Mouse (Mus musculus): ENCODE measurements at regions not wholly inside any gene's neighbourhood (a gene's known extent, or its start where the extent isn't known, plus 50 kb on each side); places are given as distances from the start of the nearest gene placed in this dataset.

GRCm38 (mm10) chr12:71718911-71719310 is 112.0 kb upstream of the Daam1 start:
- DNase-seq (ENCODE audit: low spot score): no peak

GRCm38 (mm10) chr12:71725140-71725539 is 105.7 kb upstream of the Daam1 start:
- DNase-seq (ENCODE audit: low spot score): no peak

GRCm38 (mm10) chr12:71725713-71726336 is 105.1 kb upstream of the Daam1 start:
- DNase-seq (ENCODE audit: low spot score): peak; percentile 50

DNA sequence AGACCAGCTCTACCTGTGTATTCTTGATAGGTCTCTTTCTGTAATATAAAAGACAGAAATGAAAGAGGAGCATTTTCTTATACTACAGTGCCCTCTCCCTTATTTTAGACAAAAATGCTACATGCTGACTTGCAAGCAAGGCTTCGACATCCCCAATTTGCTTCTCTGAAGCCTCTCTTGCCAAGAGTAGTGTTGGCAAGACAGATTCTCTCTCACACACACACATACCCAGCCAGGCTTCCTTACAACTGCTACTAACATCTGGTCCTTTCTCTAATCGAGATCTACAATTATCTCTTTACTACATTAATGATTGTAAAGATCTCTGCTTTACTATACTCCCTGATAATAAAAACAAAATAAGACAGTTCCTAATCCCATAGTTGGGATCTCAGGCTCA is 87.5 kb upstream of the Daam1 start:
- DNase-seq (ENCODE audit: low spot score): no peak

DNA sequence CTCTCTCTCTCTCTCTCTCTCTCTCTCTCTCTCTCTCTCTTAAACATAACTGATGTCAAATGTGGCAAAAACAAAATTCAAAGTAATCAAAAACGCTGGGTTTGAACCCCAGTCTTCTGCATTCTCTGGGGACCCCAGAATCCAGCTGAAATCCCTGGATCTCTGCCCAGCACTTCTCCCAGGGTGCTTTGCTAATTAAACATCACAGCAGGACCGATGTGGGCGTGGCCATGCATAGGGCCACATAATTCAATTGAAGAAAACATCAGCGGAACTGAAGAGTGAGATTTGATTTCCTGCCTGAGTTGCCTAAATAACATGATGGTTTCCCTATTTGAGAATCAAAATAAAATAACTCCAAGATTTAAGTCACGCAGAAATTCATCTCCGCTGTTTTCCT is 84.9 kb upstream of the Daam1 start:
- DNase-seq (ENCODE audit: low spot score): no peak

- DNase-seq (ENCODE audit: low spot score): no peak
These were observed 83.5 kb upstream of the Daam1 start for GRCm38 (mm10) chr12:71747386-71747785.

DNA sequence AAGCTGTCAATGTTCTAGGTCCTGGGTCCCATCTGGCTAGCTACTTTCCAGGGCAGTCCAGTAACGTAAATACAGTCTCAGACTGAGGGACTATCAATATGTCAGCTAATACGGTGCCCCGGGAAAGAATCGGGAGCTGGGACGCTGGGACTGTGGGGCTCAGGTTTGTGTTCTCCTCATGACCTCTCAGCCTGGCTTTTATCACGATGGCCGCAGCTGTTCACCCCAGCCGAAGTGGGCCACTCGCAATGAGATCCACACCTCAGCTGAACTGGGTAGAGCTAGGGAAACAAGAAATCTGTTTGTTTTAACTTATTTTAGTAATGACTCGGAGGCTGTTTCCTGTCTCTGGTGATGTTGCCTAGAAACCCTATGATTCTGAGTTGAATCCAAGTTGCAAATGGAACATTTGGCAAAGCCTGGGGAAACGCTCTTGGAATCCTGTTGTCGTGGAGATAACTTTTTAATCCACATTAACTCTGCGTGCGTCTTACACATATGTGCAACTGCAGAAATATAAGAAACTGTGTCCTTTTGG is 83.0 kb upstream of the Daam1 start:
- DNase-seq (ENCODE audit: low spot score): no peak

- DNase-seq (ENCODE audit: low spot score): peak; percentile 62
These were observed 82.1 kb upstream of the Daam1 start for GRCm38 (mm10) chr12:71748731-71749130.

DNA sequence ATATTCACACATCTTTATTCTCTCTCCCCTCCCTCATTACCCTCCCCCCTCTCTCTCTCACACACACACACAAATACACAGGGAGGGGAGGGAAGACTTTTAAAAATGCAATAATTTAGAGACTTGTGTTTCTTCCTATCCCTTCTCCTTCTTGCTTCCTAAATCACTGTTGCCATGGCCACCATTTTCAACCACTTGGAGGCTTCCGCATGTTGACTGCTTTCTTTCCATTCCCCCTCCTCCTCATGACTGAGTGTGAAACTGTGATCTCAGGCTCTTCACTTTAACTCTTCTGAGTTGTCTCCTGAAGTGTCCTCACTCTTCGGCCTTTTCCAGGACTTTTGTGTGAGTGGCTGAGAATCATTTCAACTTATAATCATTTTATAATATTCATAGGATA is 81.2 kb upstream of the Daam1 start:
- no peak for DNase-seq (ENCODE audit: low spot score)

- DNase-seq (ENCODE audit: low spot score): no peak
These were observed 78.1 kb upstream of the Daam1 start for GRCm38 (mm10) chr12:71752741-71753260.

DNA sequence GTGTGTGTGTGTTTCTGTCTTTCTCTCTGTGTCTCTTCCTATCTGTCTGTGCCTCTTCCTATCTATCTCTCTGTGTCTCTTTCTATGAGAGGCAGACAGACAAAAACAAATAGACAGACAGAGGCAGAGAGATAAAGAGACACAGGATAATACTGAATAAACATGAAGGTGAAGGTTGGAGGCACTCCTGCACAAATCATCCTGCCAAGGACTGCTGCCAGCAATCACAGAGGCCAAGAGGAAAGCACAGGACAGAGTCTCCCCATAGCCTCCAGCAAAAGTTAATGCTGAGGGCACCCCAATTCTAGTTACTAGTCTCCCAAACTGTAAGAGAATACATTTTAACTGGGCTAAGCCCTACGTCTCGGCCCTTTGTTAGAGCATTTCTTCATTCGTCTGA is 77.6 kb upstream of the Daam1 start:
- DNase-seq (ENCODE audit: low spot score): no peak

- DNase-seq (ENCODE audit: low spot score): no peak
These were observed 67.7 kb upstream of the Daam1 start for GRCm38 (mm10) chr12:71763194-71763593.

DNA sequence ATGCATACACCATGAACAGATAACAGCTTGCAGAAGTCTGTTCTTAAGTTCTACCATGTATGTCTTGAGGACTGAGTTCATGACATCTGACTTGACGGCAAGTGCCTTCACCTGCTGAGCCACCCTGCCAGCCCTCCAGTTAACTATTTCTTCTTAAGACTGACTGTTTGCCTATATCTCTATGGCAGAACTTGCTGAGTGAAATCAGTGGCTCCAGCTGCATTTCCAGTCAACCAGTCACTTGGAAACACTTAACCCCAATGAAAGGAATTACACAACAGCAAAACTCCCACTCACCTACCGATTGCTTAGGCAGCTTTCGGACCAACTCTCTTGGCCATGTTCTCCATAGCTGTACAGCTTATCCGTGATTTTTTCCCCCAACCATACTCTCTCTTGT is 64.8 kb upstream of the Daam1 start:
- no peak for DNase-seq (ENCODE audit: low spot score)

GRCm38 (mm10) chr12:71766636-71767035 is 64.2 kb upstream of the Daam1 start:
- no peak for DNase-seq (ENCODE audit: low spot score)

DNA sequence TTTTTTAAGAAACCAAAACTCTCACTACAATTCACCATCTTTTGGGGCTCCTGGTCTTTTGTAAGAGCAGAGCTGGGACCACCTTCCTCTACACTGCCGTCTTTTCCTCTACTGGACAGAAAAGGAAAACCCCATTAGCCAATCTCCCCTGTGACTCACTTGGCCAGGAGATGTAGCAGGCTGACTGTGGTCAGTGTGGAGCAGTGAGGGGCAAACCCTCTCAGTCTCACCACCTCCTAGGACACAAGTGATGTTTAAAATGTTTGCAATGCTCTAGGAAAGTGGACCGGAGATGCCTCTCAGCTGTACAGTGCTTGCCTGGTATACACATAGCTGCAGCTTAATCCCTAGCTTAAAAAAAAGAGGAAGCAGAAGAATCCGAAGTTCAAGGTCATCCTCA is 63.0 kb upstream of the Daam1 start:
- DNase-seq (ENCODE audit: low spot score): no peak

GRCm38 (mm10) chr12:71768471-71768870 is 62.4 kb upstream of the Daam1 start:
- DNase-seq (ENCODE audit: low spot score): peak; percentile 90

- DNase-seq (ENCODE audit: low spot score): no peak
These were observed 62.0 kb upstream of the Daam1 start for GRCm38 (mm10) chr12:71768890-71769289.

DNA sequence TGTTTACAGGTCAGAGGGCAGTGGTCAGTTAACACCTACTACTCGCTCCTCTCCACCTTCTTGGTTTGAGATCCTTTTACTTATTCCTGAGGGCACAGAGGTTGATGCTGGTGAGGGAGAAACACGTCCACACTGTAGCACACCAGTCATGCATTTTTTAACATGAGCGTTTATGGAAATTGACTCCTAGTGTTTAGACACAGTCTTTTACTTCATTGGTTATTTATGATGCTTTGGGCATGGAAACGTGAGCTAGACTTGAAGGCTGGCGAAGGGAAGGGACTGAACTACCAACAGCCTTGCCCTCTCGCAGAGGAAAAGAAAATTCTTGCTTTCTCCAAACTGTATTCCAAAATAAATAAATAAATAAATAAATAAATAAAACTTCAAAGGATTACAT is 61.6 kb upstream of the Daam1 start:
- DNase-seq (ENCODE audit: low spot score): no peak

- DNase-seq (ENCODE audit: low spot score): no peak
These were observed 57.0 kb upstream of the Daam1 start for GRCm38 (mm10) chr12:71773891-71774290.

GRCm38 (mm10) chr12:71775126-71775525 is 55.8 kb upstream of the Daam1 start:
- no peak for DNase-seq (ENCODE audit: low spot score)

DNA sequence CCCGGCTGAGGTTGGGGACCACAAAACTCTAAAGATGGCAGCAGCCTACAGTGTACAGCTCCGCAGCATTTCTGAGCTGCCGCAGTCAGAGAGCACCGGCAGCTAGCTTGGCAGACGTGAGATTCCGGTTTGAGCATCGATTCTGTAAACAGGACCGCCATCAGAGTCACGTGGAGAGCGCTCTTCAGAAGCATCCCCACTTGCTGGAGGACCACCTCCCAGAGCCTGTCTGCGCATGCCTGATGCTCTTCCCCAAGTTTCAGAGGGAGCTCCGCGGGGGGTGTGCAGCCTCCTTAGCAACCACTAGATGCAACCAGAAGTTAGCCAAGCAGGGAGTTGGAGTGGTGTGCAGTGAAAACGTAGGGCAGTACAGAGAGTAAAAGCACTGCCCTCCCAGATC is 52.7 kb upstream of the Daam1 start:
- DNase-seq (ENCODE audit: low spot score): peak; percentile 43

GRCm38 (mm10) chr12:71778948-71779347 is 51.9 kb upstream of the Daam1 start:
- no peak for DNase-seq (ENCODE audit: low spot score)

DNA sequence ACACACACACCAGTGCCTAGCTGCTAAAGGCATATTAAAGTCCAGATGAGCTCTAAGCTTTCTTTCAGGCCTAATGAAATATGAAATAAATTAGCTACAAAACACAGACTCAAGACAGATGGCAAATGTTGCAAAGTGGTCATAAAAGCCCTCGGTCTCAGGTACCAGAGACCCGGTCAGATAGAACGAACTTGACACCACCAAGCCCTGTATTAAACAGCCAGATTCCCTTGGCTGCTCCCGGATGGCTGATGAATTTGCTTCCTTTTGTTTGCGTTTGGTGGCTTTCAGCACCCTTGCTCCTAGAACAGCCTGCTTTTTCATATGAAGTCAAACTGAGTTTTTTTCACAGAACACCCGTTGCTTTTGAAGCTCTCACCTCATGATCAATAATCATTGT is 51.5 kb upstream of the Daam1 start:
- no peak for DNase-seq (ENCODE audit: low spot score)
